Comparison of ENCODE assay signal across 19 mouse cellular contexts in genomic region chr10:69577729-69578061, GRCm38 (mm10).
"Had no signal": no experiment of that assay in that cellular context is flagged by ENCODE, and none has a peak within 500 bp of the region (broad histone marks: within the 10 kb centered on the region; RNA-seq: fewer than 3 reads in every experiment).

No protein-coding gene starts in this region.

- H3K36me3 ChIP-seq: limb, embryonic 10.5 days; limb, embryonic 13.5 days; liver, embryonic 12.5 days; liver, embryonic 15.5 days; lung, embryonic 15.5 days; midbrain, embryonic 10.5 days had no signal

- H3K27me3 ChIP-seq: midbrain, embryonic 13.5 days had no signal

- H3K4me2 ChIP-seq: limb, embryonic 13.5 days; liver, embryonic 12.5 days; liver, embryonic 15.5 days; lung, embryonic 15.5 days; midbrain, embryonic 13.5 days had no signal

- DNase-seq: kidney, adult 18-20 months; kidney, adult 9 months; kidney, postnatal 14 days; kidney, postnatal 4 days; layer of hippocampus, postnatal 36 days; liver; lung, adult 18-20 months; thymus, adult 18-20 months; thymus, postnatal 14 days; thymus, postnatal 4 days had no signal

- H3K9ac ChIP-seq: limb, embryonic 13.5 days; liver, embryonic 12.5 days; liver, embryonic 15.5 days; lung, embryonic 15.5 days; midbrain, embryonic 13.5 days had no signal

- H3K9me3 ChIP-seq: limb, embryonic 10.5 days; limb, embryonic 13.5 days; liver, embryonic 12.5 days; liver, embryonic 15.5 days; lung, embryonic 15.5 days; midbrain, embryonic 10.5 days; midbrain, embryonic 13.5 days had no signal

- ATAC-seq: liver, embryonic 12.5 days; midbrain, embryonic 13.5 days; midbrain, embryonic 16.5 days had no signal

- H3K27ac ChIP-seq: limb, embryonic 13.5 days; liver, embryonic 12.5 days; liver, embryonic 15.5 days; lung, embryonic 15.5 days; midbrain, embryonic 10.5 days had no signal

- H3K4me1 ChIP-seq: liver, embryonic 12.5 days; liver, embryonic 15.5 days; megakaryocyte, embryonic 14.5 days had no signal

- H3K4me3 ChIP-seq: limb, embryonic 10.5 days; limb, embryonic 13.5 days; liver, embryonic 12.5 days; liver, embryonic 15.5 days; lung, embryonic 15.5 days; midbrain, embryonic 10.5 days; midbrain, embryonic 13.5 days had no signal
